Mouse (Mus musculus) hindbrain, embryonic 15.5 days (tissue): ENCODE data around the gene Sergef. TPM values are rescaled to one million over a fixed set of nuclear protein-coding genes. Genes with fewer than 3 reads are reported as not detected.
A peak's percentile ranks its signal among the peaks of the same experiment; 100 is the strongest.
"Not testable (repeated sequence)": the region's sequence is repeated elsewhere in the genome, so short reads cannot be mapped to it uniquely, and the experiment has no call there.

Source experiments
- ATAC-seq: fragments of 200-750 bp; cut with Nextera tagmentation; 2 replicates; pipeline ENCODE4 v1.8.0; 2017; ENCODE audit warnings: low read depth, moderate number of reproducible peaks, moderate TSS enrichment; ENCODE audit not compliant: low FRiP score
- H3K27ac ChIP-seq: fragments of 300-500 bp; sonication (generic); replicated peaks from 2 replicates; pipeline ENCODE4 v1.5.1; 2015; ENCODE audit warnings: mild to moderate bottlenecking, inconsistent platforms
- H3K27me3 ChIP-seq: fragments of 300-500 bp; sonication (generic); 2 replicates; pipeline ENCODE4 v1.6.1; 2015; ENCODE audit warnings: control low read depth, inconsistent platforms
- H3K36me3 ChIP-seq: fragments of 300-500 bp; sonication (generic); 2 replicates; pipeline ENCODE4 v1.6.1; 2015; ENCODE audit warnings: control low read depth, inconsistent platforms
- H3K4me1 ChIP-seq: fragments of 300-500 bp; sonication (generic); replicated peaks from 2 replicates; pipeline ENCODE4 v1.6.1; 2015; ENCODE audit warnings: control low read depth, inconsistent platforms
- H3K4me2 ChIP-seq: fragments of 300-500 bp; sonication (generic); 2 replicates; pipeline ENCODE4 v1.6.1; 2015; ENCODE audit warnings: moderate library complexity, mild to moderate bottlenecking, inconsistent platforms
- H3K4me3 ChIP-seq: fragments of 300-500 bp; sonication (generic); 2 replicates; pipeline ENCODE4 v1.5.1; 2015; ENCODE audit warnings: mild to moderate bottlenecking, inconsistent platforms
- H3K9ac ChIP-seq: fragments of 300-500 bp; sonication (generic); 2 replicates; pipeline ENCODE4 v1.6.1; 2015; ENCODE audit warnings: inconsistent platforms
- H3K9me3 ChIP-seq: fragments of 300-500 bp; sonication (generic); 2 replicates; pipeline ENCODE4 v1.6.1; 2016; ENCODE audit warnings: control low read depth, inconsistent platforms
- WGBS: fragments of 180-500 bp; shearing (Covaris S2); methylation state at CpG from one replicate; pipeline ENCODE4 v1.1.7; 2015; 5-methylcytosine and 5-hydroxymethylcytosine counted together
- polyA plus RNA-seq: library from polyadenylated mRNA; unstranded; fragments of >200 nt; fragmentation: Nextera tagmentation; extraction: Ambion mirVana; gene quantifications from 2 replicates; pipeline ENCODE4 v1.2.1, GENCODE M21; 2015

Sergef gene
- polyA plus RNA-seq, 1 experiment from 2014 or later = 42.1 TPM

GRCm38 (mm10) chr7:46591546-46591945, 48.1 kb downstream of the Sergef start:
- ATAC-seq = no peak
- H3K9me3 ChIP-seq = no peaks in the 10 kb centered on the region
- 77% methylated on average over 7 of the region's 7 CpGs for WGBS
- H3K4me2 ChIP-seq = no peak overlapping the region
- H3K4me1 ChIP-seq = 0 out of 2 replicates have a peak, but pooled peaks cover 2% of the 10 kb centered on the region
- no peaks in the 10 kb centered on the region for H3K27me3 ChIP-seq
- no peak overlapping the region for H3K4me3 ChIP-seq
- no peak overlapping the region for H3K27ac ChIP-seq
- H3K9ac ChIP-seq = no peak overlapping the region
- H3K36me3 ChIP-seq = 0 out of 2 replicates have a peak, but pooled peaks cover 5% of the 10 kb centered on the region

- Histone ChIP-seq H3K4me3 (no peak overlapping the region), H3K9ac (no peak overlapping the region), H3K9me3 (no peaks in the 10 kb centered on the region), H3K27me3 (no peaks in the 10 kb centered on the region), H3K36me3 (peaks cover 5% of the 10 kb centered on the region; the same call in 1 of the 2 replicates), H3K4me2 (no peak overlapping the region), H3K4me1 (0 out of 2 replicates have a peak, but pooled peaks cover 5% of the 10 kb centered on the region), H3K27ac (no peak overlapping the region)
- ATAC-seq = no peak
- WGBS = 85% methylated on average over 12 of the region's 12 CpGs
These were observed 50.4 kb downstream of the Sergef start for GRCm38 (mm10) chr7:46589181-46589580.

DNA sequence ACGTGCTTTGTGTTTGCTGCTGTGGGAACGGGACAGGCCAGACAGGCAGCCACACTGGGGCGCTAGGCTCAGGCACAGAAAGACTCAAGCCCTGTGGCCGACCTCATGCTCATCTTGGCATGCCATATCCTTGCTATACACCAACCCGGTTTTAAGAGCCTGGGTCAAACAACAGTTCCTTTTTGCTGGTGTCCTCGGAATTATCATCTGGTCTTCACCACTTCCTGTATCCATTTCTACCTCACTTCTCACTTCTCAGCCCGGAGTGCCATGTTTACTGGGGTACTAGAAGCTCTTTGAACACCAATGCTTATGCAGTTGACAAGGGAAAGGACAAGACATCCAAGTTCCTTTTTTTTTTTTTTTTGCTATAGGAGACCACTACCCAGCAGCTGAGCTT, 51.6 kb downstream of the Sergef start:
- ATAC-seq = no peak
- Histone ChIP-seq H3K27me3 (no peaks in the 10 kb centered on the region), H3K9ac (no peak overlapping the region), H3K4me3 (no peak overlapping the region), H3K27ac (no peak overlapping the region), H3K4me2 (no peak overlapping the region), H3K36me3 (peaks cover 5% of the 10 kb centered on the region; the same call in 1 of the 2 replicates), H3K4me1 (0 out of 2 replicates have a peak, but pooled peaks cover 5% of the 10 kb centered on the region), H3K9me3 (no peaks in the 10 kb centered on the region)
- 78% methylated on average over 7 of the region's 7 CpGs for WGBS

- Histone ChIP-seq H3K36me3 (peaks cover 5% of the 10 kb centered on the region; the same call in 1 of the 2 replicates), H3K27ac (no peak overlapping the region), H3K4me1 (0 out of 2 replicates have a peak, but pooled peaks cover 5% of the 10 kb centered on the region), H3K4me3 (no peak overlapping the region), H3K9ac (no peak overlapping the region), H3K27me3 (no peaks in the 10 kb centered on the region), H3K4me2 (no peak overlapping the region), H3K9me3 (no peaks in the 10 kb centered on the region)
- ATAC-seq = no peak
- WGBS = 61% methylated on average over 17 of the region's 17 CpGs
These were observed 52.1 kb downstream of the Sergef start for GRCm38 (mm10) chr7:46587466-46587865.

- no peaks in the 10 kb centered on the region for H3K9me3 ChIP-seq
- no peak for ATAC-seq
- 85% methylated on average over 10 of the region's 10 CpGs for WGBS
- no peak overlapping the region for H3K4me3 ChIP-seq
- no peak overlapping the region for H3K27ac ChIP-seq
- peaks cover 5% of the 10 kb centered on the region; the same call in 1 of the 2 replicates for H3K36me3 ChIP-seq
- H3K9ac ChIP-seq = no peak overlapping the region
- H3K4me1 ChIP-seq = 0 out of 2 replicates have a peak, but pooled peaks cover 5% of the 10 kb centered on the region
- H3K4me2 ChIP-seq = no peak overlapping the region
- no peaks in the 10 kb centered on the region for H3K27me3 ChIP-seq
These were observed 52.9 kb downstream of the Sergef start for GRCm38 (mm10) chr7:46586621-46587216.

DNA sequence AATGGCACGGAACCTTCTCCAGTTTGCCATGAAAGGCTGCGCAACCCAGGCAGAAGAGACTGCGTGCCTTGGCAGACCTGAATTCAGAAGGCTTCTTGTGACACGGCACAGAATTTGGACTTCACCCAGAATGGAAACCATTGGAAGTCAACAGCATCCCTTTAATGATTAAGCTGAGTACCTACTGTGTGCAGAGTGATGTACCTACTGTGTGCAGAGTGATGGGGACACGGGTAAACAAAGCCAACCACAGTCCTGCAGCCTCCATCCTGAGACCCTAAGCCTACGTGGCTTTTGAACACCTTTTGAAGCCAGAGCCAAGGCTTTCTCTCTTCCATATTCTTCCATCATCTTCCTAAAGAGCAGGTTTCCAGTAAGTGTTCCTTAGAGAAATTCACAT, 56.9 kb downstream of the Sergef start:
- no peaks in the 10 kb centered on the region for H3K9me3 ChIP-seq
- ATAC-seq = no peak

GRCm38 (mm10) chr7:46581358-46581930, 58.2 kb downstream of the Sergef start:
- WGBS = 75% methylated on average over 8 of the region's 8 CpGs
- no peak overlapping the region for H3K27ac ChIP-seq
- ATAC-seq = no peak

More for the DNA sequence above, 56.9 kb downstream of the Sergef start:
- no peak overlapping the region for H3K4me3 ChIP-seq
- no peak overlapping the region for H3K4me2 ChIP-seq
- no peak overlapping the region for H3K27ac ChIP-seq
- no peaks in the 10 kb centered on the region for H3K27me3 ChIP-seq
- H3K4me1 ChIP-seq = 0 out of 2 replicates have a peak, but pooled peaks cover 5% of the 10 kb centered on the region
- no peaks in the 10 kb centered on the region; the same call in 1 of the 2 replicates for H3K36me3 ChIP-seq
- 95% methylated on average over 6 of the region's 6 CpGs for WGBS
- no peak overlapping the region for H3K9ac ChIP-seq

GRCm38 (mm10) chr7:46578091-46578490, 61.5 kb downstream of the Sergef start:
- Histone ChIP-seq H3K27ac (no peak overlapping the region), H3K27me3 (no peaks in the 10 kb centered on the region), H3K9me3 (no peaks in the 10 kb centered on the region), H3K9ac (no peak overlapping the region), H3K4me3 (no peak overlapping the region), H3K4me1 (peaks cover 7% of the 10 kb centered on the region), H3K36me3 (no peaks in the 10 kb centered on the region), H3K4me2 (no peak overlapping the region)
- ATAC-seq = no peak
- 89% methylated on average over 5 of the region's 5 CpGs for WGBS

More at GRCm38 (mm10) chr7:46581358-46581930, 58.2 kb downstream of the Sergef start:
- Histone ChIP-seq H3K9me3 (no peaks in the 10 kb centered on the region), H3K27me3 (no peaks in the 10 kb centered on the region), H3K9ac (no peak overlapping the region), H3K4me1 (0 out of 2 replicates have a peak, but pooled peaks cover 3% of the 10 kb centered on the region), H3K4me2 (no peak overlapping the region), H3K4me3 (no peak overlapping the region), H3K36me3 (no peaks in the 10 kb centered on the region; the same call in 1 of the 2 replicates)

GRCm38 (mm10) chr7:46575897-46576296, 63.7 kb downstream of the Sergef start:
- peaks cover 14% of the 10 kb centered on the region for H3K4me1 ChIP-seq
- no peak overlapping the region for H3K9ac ChIP-seq
- H3K4me3 ChIP-seq = no peak overlapping the region
- H3K36me3 ChIP-seq = no peaks in the 10 kb centered on the region
- no peak overlapping the region for H3K27ac ChIP-seq
- H3K4me2 ChIP-seq = no peak overlapping the region
- H3K9me3 ChIP-seq = no peaks in the 10 kb centered on the region
- no peaks in the 10 kb centered on the region for H3K27me3 ChIP-seq
- ATAC-seq = no peak
- 73% methylated on average over 2 of the region's 2 CpGs for WGBS

- H3K9me3 ChIP-seq = no peaks in the 10 kb centered on the region
- H3K27ac ChIP-seq = peak overlapping the region; percentile 64
- H3K9ac ChIP-seq = no peak overlapping the region
- no peaks in the 10 kb centered on the region for H3K36me3 ChIP-seq
- no peaks in the 10 kb centered on the region for H3K27me3 ChIP-seq
- H3K4me1 ChIP-seq = peaks cover 14% of the 10 kb centered on the region
- WGBS = 44% methylated on average over 15 of the region's 15 CpGs
- H3K4me2 ChIP-seq = no peak overlapping the region
- ATAC-seq = peak; percentile 52; the same call in 1 of the 2 replicates
- no peak overlapping the region for H3K4me3 ChIP-seq
These were observed 66.6 kb downstream of the Sergef start for GRCm38 (mm10) chr7:46572803-46573594.

GRCm38 (mm10) chr7:46569509-46569908, 70.1 kb downstream of the Sergef start:
- H3K27ac ChIP-seq, H3K9ac ChIP-seq, H3K4me2 ChIP-seq, H3K9me3 ChIP-seq, H3K4me3 ChIP-seq, ATAC-seq, H3K27me3 ChIP-seq: not testable (repeated sequence)
- WGBS = 78% methylated on average over 9 of the region's 9 CpGs
- peaks cover 25% of the 10 kb centered on the region for H3K36me3 ChIP-seq
- H3K4me1 ChIP-seq = peaks cover 14% of the 10 kb centered on the region
